Mouse (Mus musculus) regulatory T cell (primary cell): ENCODE results near the gene Mplkip.

ENCODE experiments used
- in situ Hi-C: fragments of 300-600 bp; cut with MboI, MseI; formaldehyde crosslinking; loops from one replicate; pipeline ENCODE4 v1.15.1; 2025; ENCODE audit warnings: high pct_unique_total_duplicates

Mplkip gene

DNA sequence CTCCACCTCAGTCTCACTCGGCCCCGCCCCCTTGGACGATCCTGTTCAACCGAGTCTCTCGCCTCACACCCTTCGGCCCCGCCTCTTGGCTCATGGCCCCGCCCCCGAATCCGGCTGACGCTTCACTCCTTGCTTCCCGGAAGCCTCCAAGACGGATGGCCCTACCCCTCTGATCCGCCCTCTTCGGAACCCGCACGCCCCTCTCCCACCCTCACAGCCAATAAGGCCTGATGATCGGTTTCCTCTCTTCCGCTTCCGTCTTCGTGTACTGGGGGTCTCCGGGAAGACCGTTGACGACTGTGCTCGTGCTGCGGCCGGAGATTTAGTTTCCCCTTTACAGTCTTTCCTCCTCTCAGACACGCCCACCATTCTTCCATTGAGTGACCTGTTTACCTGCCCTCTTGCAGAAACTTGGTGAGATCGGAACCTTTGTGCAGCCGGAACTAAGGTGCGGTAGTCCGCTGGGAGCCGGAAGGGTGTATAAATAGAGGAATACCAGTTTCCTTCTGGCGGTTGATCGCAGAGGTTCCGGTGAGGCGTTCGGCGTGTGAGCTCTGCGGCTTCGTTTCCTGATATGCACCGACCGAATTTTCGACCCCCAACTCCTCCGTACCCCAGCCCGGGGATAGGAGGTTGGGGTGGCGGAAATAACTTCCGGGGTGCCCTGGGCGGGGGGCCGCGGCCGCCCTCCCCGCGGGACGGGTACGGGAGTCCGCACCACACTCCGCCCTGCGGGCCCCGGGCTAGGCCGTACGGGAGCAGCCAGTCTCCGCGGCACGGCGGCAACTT, at the start of gene Mplkip, which contains the start of gene Sugct:
TSS of gene Mplkip (plus strand) at position 282 of the 789 bp plus-strand sequence.
TSS of gene Sugct (minus strand) at position 643 of the 789 bp plus-strand sequence.
- in situ Hi-C loops = loop anchor here (25.0 kb wide), 1 partner anchor 1058 kb away; no protein-coding TSS in a partner anchor

DNA sequence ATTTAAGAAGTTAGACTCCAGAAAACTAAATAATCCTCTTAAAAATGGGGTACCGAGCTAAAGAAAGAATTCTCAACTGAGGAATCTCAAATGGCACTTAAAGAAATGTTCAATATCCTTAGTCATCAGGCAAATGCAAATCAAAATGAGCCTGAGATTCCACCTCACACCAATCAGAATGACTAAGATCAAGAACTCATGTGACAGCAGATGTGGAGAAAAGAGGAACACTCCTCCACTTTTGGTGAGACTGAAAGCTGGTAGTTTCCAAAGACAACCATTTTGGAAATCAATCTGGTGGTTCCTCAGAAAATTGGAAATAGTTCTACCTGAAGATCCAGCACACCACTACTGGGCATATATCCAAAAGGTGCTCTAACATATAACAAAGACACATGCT, 27.6 kb upstream of the Mplkip start:
- in situ Hi-C loops = no loop called here

DNA sequence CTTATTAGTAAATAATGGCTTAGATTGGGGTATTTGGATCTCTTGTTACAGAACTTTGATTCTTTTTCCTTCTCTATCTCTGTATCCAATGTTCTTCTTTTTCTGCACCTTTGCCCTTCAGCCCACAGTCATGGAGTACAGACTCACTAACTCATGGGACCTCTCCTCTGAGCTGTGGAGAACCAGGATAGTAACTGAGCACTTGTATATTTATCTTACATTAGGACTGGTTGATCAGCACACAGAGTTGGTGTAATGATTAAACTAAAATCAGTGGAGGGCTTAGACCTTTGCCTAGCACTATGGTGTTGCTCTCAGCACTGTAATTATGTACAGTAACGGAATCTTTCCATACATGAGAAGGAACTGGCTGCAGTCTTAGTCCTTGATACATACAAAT, 23.9 kb upstream of the Mplkip start:
- in situ Hi-C loops = no loop called here

DNA sequence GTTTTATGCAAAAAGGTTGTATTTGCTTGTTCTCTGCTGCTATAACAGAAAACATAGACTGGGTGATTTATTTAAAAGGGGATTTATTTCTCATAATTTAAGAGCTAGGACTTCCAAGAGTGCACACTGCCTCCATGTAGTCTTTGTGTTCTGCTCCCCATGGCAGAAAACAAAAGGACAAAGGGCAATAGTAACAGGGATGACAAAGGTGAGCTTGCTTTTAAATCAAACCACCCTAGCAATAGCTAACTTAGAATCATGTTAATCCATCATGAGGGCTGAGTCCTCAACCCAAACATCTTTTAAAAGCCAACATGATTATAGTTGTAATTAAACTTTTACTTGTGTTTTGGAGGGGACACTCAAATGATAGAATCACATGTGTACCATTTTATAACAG, 5.5 kb upstream of the Mplkip start:
- in situ Hi-C loops = loop anchor here (25.0 kb wide), 1 partner anchor 1052 kb away; no protein-coding TSS in a partner anchor

DNA sequence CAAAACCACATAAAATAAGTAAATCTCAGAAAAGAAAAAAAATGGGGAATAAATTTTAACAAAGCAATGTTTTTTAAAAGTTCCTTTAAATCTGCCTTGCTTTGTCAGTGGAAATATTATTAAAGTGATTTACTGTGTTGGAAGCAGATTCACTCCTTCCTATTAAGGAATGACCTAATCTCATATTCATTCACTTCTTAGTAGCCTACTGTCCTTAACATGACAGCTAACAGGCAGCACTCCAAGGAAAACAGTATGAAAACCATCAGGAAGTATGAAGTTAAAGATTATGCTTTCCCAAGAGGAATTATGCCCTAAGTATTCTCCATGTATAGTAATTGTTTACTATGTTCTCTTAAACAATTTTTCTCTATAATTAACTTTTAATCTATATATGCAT, 4.3 kb upstream of the Mplkip start:
- in situ Hi-C loops = loop anchor here (25.0 kb wide), 1 partner anchor 1053 kb away; no protein-coding TSS in a partner anchor

DNA sequence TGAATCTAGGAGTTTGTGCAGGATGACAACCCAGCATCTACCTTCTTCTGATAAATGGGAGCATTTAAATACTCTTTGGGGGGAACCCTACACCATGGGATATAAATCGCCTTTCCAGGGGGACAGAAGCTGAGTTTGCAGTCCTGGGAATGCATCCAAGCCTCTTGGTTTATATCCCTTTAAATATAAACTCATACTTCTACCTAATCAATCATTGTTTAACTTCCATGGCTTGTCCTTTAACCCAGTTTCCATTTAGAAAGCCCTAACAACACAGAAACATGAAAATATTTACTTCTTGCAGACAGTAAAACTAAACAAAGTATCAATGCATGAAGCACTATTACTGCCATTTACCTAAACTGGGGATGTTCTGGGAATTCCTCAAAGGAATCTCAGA, 3.6 kb upstream of the Mplkip start:
- in situ Hi-C loops = loop anchor here (25.0 kb wide), 1 partner anchor 1054 kb away; no protein-coding TSS in a partner anchor

DNA sequence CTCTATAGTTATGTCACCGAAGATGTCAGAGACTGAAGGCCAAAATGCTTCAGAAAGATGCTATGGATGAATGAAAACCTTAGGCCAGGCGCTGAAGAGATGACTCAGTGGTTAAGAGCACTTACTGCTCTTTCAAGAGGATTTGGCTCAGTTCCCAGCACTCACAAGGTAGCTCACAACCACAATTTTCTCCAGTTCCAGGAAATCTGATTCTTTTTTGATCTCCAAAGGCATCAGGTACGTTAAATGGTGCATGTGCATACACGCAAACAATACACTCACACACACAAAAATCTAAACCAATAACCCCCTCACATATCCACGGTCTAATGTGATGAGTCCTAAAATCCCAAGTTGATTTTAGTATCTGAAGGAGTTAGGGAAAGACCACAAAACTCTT, 1.2 kb upstream of the Mplkip start:
- in situ Hi-C loops = loop anchor here (25.0 kb wide), 1 partner anchor 1057 kb away; no protein-coding TSS in a partner anchor

DNA sequence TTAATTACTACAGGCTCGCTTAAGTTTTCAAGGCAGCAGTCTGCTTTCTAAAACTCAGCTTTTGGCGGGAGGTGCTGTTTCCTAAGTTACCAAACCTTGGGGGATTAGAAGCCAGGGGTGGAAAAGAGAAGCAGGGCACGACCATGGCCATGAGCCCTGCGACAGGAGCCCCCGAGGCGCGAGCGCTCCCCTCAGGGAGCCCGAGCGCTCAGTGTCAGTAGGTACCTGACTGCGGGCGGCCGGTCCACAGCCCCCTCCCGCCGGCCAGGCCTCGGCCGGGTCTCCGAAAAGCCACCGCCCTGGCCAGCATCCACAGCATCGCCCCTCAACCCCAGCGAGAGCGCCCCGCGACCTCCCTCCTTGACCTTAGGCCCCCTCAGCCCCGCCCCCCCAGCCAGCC, 578 bp upstream of the Mplkip start:
- in situ Hi-C loops = loop anchor here (25.0 kb wide), 1 partner anchor 1057 kb away; no protein-coding TSS in a partner anchor

DNA sequence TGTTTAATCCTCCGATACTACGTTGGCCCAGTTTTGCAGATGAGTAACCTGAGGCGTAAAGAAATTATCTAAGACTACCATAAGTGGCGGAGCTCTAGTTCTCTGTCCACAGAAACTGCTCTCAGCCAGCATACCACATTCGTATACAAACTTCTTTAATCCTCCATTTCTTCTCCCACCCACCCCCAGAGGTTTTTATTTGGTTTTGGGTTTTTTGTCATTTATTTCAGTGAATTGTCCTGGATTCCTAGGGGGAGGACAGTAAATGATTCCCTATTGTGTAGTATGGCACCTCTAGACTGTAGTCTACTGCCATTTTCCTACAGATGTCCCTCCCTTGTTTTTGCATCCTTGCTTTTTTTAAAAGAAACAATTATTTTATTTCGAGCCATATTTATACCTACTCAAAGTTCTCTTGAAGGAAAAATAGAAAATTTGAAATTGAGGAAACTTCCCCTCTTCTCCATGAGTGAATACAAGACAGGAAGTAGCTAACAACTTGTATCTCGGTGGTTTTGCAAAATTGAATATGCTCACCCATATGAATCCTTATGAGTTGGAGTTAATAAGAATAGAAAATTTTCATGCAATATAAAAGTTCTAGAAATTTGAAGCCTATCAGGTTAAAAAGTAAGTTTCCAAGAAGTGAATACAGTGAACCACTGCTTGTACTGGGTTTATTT, 1.0 kb downstream of the Mplkip start:
- in situ Hi-C loops = loop anchor here (25.0 kb wide), 1 partner anchor 1059 kb away; no protein-coding TSS in a partner anchor

DNA sequence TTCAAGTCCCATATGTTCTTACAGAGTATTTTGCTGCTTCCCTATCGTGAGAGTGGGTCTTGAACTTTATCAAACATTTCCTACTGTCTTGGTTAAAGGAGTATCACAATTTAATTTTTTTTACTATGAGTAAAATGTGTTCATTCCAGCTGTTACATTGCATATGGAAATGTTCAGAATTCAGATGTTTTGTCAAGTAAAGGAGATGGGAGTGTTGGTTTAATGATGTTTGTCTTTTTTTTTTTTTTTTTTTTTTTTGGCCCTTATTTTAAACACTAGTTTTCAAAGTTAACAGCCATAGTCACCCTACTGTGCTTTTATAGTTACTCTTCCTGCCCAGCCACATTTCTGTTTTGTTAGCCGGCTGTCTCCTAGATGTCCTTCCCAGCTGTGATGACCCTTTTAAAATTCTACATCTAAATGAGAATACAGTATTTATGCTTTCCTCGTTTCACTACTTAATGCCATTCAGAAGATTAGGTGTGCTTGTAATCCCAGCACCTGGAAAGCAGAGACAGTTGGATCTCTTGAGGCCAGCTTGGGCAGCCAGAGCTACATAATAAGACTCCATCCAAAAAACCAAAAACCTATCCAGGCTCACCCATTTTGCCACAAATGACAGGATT, 5.2 kb downstream of the Mplkip start:
- in situ Hi-C loops = no loop called here

DNA sequence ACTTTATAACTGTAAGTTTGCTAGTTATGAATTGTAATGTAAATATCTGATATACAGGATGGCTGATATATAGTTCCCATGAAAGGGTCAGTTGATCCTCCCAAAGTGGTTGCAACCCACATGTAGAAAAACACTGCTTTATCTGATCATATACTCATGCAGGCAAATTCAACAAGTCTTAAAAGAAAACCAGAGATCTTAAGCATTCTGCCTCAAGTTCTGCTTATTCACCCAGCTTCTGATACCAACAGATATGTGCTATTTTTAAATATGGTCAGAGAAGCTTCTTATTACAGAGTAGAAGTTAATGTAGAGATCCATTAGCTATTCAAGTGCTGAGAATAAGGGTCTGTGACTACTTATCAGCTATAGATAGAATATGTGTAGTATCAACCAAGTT, 6.3 kb downstream of the Mplkip start:
- in situ Hi-C loops = no loop called here

DNA sequence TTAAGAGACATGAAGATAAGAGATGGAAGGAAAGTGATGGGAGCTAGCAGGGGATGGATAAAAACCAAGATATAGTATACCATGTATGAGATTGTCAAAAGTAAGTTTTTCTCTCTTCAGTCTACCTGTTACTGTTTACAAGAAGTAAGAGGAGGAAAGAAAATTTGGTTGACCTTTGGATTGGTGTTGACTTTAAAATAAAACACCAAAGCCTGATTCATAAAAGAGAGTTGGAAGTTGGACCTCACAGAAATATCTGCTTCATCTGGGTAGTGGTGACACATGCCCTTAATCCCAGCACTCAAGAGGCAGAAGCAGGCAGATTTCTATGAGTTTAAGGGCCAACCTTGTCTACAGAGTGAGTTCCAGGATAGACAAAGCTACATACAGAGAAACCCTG, 7.3 kb downstream of the Mplkip start:
- in situ Hi-C loops = no loop called here

DNA sequence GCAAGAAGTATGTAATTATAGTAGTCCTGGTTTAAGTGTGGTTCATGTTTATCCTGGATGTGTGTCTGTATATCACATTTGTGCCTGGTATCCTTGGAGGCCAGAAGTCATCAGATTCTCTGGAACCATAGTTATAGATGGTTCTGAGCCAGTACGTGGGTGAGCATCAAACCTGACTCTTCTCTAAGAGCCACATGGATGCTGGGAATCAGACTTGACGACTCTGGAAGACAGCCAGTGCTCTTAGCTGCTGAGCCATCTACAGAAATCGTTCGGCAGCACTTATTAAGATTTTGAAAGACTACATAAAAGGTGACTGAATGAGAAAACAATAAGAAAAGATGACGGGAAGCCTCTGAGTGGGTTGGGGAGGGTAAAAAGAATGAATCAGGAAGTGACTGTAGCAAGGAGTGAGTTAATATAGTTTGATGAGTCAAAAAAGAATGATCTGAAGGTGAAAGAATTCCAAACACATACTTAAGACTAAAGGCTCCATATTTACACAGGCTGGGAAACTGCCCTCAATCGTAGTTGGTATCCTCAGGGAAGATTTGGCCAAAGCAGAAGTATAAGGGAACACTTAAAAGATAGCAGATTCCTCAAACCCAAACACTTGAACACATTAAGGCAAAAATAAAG, 10.3 kb downstream of the Mplkip start:
- in situ Hi-C loops = no loop called here

DNA sequence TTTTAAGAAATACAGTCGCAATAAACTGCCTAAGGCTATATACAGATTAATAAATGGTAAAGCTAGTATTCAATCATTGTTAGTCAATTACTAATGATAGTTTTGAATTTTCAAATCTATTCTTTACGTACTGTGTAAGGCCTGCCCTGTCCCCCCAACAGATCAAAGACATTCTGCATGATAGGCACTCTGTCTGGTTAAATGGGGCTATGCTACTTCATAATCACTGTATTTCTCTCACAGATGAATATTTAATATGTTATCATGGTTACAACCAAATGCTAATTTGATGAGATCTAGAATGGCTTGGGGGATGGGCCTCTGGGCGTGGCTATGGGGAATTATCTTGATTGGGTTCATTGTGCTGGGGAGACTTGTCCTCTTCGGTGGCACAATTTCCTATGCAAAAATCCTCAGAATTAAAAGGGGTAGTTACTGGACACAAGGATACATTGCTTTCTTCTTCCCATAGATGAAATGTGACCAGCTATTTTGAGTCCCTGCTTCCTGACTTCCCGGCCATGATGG, 13.9 kb downstream of the Mplkip start:
- in situ Hi-C loops = no loop called here

DNA sequence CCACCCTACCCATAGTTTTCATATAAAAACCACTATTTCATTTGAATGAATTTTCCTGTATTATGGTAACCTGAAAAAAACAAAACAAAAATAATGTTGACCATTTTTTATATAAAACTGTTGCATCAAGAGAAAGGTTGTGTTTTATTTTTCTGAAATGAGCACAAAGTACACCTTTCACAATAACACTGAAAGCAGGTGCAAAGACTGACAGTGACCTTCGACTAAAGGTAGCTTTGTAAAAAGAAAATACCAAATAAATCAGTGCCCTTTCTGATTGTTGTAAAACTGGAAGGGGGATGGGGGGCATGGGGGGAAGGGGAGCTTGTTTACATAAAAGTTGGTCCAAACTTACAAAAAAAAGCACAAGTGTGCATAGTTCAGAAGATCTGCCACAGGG, 22.4 kb downstream of the Mplkip start:
- in situ Hi-C loops = no loop called here

DNA sequence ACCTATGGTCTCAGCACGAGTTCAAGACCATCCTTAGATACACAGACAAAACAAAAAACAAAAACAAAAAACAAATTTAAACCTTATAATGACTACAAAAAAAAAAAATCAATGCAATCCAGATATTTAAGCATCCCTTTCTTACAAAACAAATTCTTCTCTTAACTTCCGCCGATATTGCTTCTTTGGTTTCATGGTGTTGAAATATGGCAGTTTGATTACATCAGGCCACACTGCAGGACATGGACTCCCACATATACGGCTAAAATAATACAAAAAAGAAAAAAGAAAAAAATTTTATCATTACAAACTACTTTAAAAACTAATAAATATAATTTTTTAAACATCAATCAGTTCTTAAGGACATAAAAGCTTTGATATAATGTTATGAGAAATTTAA, 32.9 kb downstream of the Mplkip start:
- in situ Hi-C loops = no loop called here

DNA sequence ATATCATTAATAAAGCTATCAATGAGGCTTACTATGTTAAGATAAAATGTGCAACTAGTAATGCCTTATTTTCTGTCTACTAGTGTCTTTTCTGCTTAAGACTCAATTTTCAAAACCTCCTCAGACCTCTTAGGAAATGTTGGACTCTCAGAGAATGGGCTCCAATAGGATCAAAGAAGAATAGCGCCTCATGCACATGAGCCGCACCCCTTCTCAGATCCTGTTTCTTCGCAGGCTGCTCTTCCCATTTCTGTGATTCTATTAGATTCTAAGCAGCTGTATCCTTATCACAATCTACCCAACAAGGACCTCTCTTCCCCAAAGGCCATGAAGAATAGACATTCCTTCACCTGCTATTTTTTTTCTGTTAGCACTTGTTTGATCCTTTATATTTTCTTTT, 33.8 kb downstream of the Mplkip start:
- in situ Hi-C loops = no loop called here
